In the genomic region with DNA sequence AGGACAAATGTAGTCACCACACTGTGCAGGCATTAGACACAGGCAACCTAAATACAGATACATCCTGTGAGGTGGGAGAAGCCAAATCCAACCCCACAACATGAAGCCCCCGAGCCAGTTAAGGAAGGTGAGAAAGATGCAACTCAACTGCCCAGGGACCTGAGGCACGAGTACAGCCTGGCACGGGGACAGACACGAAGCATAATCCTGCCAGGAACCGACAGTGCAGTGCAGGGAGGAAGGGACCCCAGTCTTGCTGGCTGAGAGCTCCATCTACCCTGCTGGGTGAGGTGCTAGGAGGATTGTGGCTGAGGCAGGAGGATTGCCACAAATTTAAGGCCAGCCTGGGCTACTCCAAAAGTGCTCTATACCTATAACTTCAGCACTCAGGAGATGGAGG, we compare ENCODE assay signal across 12 mouse cellular contexts. TPM values are rescaled to one million over a fixed set of nuclear protein-coding genes. Genes with fewer than 3 reads are reported as not detected.
DNase-seq lines count a peak whose midpoint lies in the region; ATAC-seq and TF ChIP-seq lines count a peak whose summit lies in the region.
"Had no signal": no experiment of that assay in that cellular context is flagged by ENCODE, and none has a peak within 500 bp of the region (broad histone marks: within the 10 kb centered on the region; RNA-seq: fewer than 3 reads in every experiment).

No protein-coding gene starts in this region.

- H3K9me3 ChIP-seq in heart, embryonic 10.5 days = no peaks in the 10 kb centered on the region
- H3K9me3 ChIP-seq in midbrain, embryonic 11.5 days (ENCODE audit: control insufficient read depth, low read length) = no peaks in the 10 kb centered on the region
- no peaks in the 10 kb centered on the region for H3K9me3 ChIP-seq in midbrain, embryonic 14.5 days (ENCODE audit: control insufficient read depth, low read length)
- H3K9me3 ChIP-seq in forebrain, postnatal 0 days (ENCODE audit: low read length) = no peaks in the 10 kb centered on the region
- no peaks in the 10 kb centered on the region for H3K9me3 ChIP-seq in lung, postnatal 0 days (ENCODE audit: low read length)
- H3K9me3 ChIP-seq: kidney, embryonic 15.5 days; limb, embryonic 13.5 days had no signal

- H3K4me1 ChIP-seq in heart, embryonic 10.5 days = peaks cover 30% of the 10 kb centered on the region
- H3K4me1 ChIP-seq in midbrain, embryonic 11.5 days (ENCODE audit: control insufficient read depth, insufficient read depth, low read length) = peaks cover 16% of the 10 kb centered on the region
- peaks cover 6% of the 10 kb centered on the region for H3K4me1 ChIP-seq in midbrain, embryonic 14.5 days (ENCODE audit: control insufficient read depth, insufficient read depth, low read length)
- H3K4me1 ChIP-seq in forebrain, postnatal 0 days (ENCODE audit: insufficient read depth) = 0 out of 2 replicates have a peak, but pooled peaks cover 3% of the 10 kb centered on the region
- no peaks in the 10 kb centered on the region for H3K4me1 ChIP-seq in lung, postnatal 0 days (ENCODE audit: insufficient read depth, low read depth, low read length)

- 91% methylated on average over 5 of the region's 5 CpGs for WGBS in heart, embryonic 10.5 days
- WGBS in midbrain, embryonic 11.5 days = 94% methylated on average over 5 of the region's 5 CpGs
- WGBS in midbrain, embryonic 14.5 days = 88% methylated on average over 5 of the region's 5 CpGs
- WGBS in forebrain, postnatal 0 days = 68% methylated on average over 5 of the region's 5 CpGs
- 76% methylated on average over 5 of the region's 5 CpGs for WGBS in lung, postnatal 0 days

- H3K9ac ChIP-seq in midbrain, embryonic 11.5 days (ENCODE audit: low read length) = no peak overlapping the region
- no peak overlapping the region for H3K9ac ChIP-seq in midbrain, embryonic 14.5 days (replicated peaks; ENCODE audit: low read length)
- no peak overlapping the region for H3K9ac ChIP-seq in forebrain, postnatal 0 days
- no peak overlapping the region for H3K9ac ChIP-seq in lung, postnatal 0 days (replicated peaks; ENCODE audit: low read depth)
- H3K9ac ChIP-seq: kidney, embryonic 15.5 days; limb, embryonic 13.5 days had no signal

- H3K27ac ChIP-seq in heart, embryonic 10.5 days = 0 out of 2 replicates have a peak overlapping the region, but pooled peaks have one; percentile 2
- H3K27ac ChIP-seq in midbrain, embryonic 11.5 days (ENCODE audit: low read depth, low read length) = no peak overlapping the region
- H3K27ac ChIP-seq in midbrain, embryonic 14.5 days (replicated peaks; ENCODE audit: low read depth, low read length) = no peak overlapping the region; the same call in 1 of the 2 replicates
- no peak overlapping the region for H3K27ac ChIP-seq in forebrain, postnatal 0 days (ENCODE audit: low read depth, low read length)
- H3K27ac ChIP-seq in lung, postnatal 0 days (ENCODE audit: low read length) = no peak overlapping the region
- H3K27ac ChIP-seq: kidney, embryonic 15.5 days; limb, embryonic 13.5 days; macrophage had no signal

- DNase-seq in heart, embryonic 10.5 days (ENCODE audit: low spot score) = no peak
- DNase-seq in heart, postnatal 4 days = no peak
- DNase-seq in midbrain, embryonic 11.5 days (ENCODE audit: low spot score, missing footprints) = no peak
- no peak for DNase-seq in midbrain, embryonic 14.5 days
- no peak for DNase-seq in forebrain, postnatal 0 days
- DNase-seq in ovary, adult 18-20 months (ENCODE audit: low spot score) = no peak
- DNase-seq in lung, postnatal 0 days (ENCODE audit: low spot score) = no peak

- H3K36me3 ChIP-seq in heart, embryonic 10.5 days = peaks cover 73% of the 10 kb centered on the region
- peaks cover 2% of the 10 kb centered on the region; the same call in 1 of the 2 replicates for H3K36me3 ChIP-seq in midbrain, embryonic 11.5 days (ENCODE audit: control insufficient read depth, insufficient read depth, low read length)
- H3K36me3 ChIP-seq in midbrain, embryonic 14.5 days (ENCODE audit: control insufficient read depth, insufficient read depth, low read length) = peaks cover 45% of the 10 kb centered on the region
- H3K36me3 ChIP-seq in forebrain, postnatal 0 days (ENCODE audit: insufficient read depth) = peaks cover 35% of the 10 kb centered on the region
- H3K36me3 ChIP-seq in lung, postnatal 0 days (ENCODE audit: insufficient read depth, low read length) = 0 out of 2 replicates have a peak, but pooled peaks cover 4% of the 10 kb centered on the region

- ATAC-seq in midbrain, embryonic 11.5 days (ENCODE audit: low FRiP score) = 0 out of 2 replicates have a peak, but pooled peaks have one; percentile 2
- ATAC-seq in midbrain, embryonic 14.5 days (ENCODE audit: low FRiP score, low TSS enrichment) = no peak
- peak; percentile 5; the same call in 1 of the 2 replicates for ATAC-seq in erythroblast, adult 5-6 weeks (replicated peaks; ENCODE audit: low FRiP score, poor library complexity, severe bottlenecking)
- 0 out of 2 replicates have a peak, but pooled peaks have one; percentile 1 for ATAC-seq in forebrain, postnatal 0 days
- ATAC-seq in lung, postnatal 0 days = no peak

- TF ChIP-seq EP300 in lung, postnatal 0 days (IDR thresholded peaks at IDR 0.05) = no peak

- H3K4me3 ChIP-seq in heart, embryonic 10.5 days = no peak overlapping the region
- no peak overlapping the region for H3K4me3 ChIP-seq in midbrain, embryonic 11.5 days (ENCODE audit: low read depth, low read length)
- no peak overlapping the region for H3K4me3 ChIP-seq in midbrain, embryonic 14.5 days (replicated peaks; ENCODE audit: low read depth, low read length)
- H3K4me3 ChIP-seq in forebrain, postnatal 0 days (ENCODE audit: low read depth, low read length) = no peak overlapping the region
- no peak overlapping the region for H3K4me3 ChIP-seq in lung, postnatal 0 days (ENCODE audit: low read depth, low read length)
- H3K4me3 ChIP-seq: erythroblast, embryonic 14.5 days; kidney, embryonic 15.5 days; limb, embryonic 13.5 days had no signal

- TF ChIP-seq CTCF in forebrain, postnatal 0 days (IDR thresholded peaks at IDR 0.05; ENCODE audit: low read depth) = no peak
- no peak for TF ChIP-seq CTCF in lung, postnatal 0 days (IDR thresholded peaks at IDR 0.05)

- H3K4me2 ChIP-seq in midbrain, embryonic 11.5 days = no peak overlapping the region
- no peak overlapping the region for H3K4me2 ChIP-seq in midbrain, embryonic 14.5 days (ENCODE audit: low read length)
- H3K4me2 ChIP-seq in forebrain, postnatal 0 days (ENCODE audit: low read depth) = no peak overlapping the region
- H3K4me2 ChIP-seq in lung, postnatal 0 days (replicated peaks; ENCODE audit: low read depth, low read length) = no peak overlapping the region
- H3K4me2 ChIP-seq: kidney, embryonic 15.5 days; limb, embryonic 13.5 days had no signal

- H3K27me3 ChIP-seq in heart, embryonic 10.5 days (ENCODE audit: insufficient read depth, poor library complexity, severe bottlenecking) = no peaks in the 10 kb centered on the region
- H3K27me3 ChIP-seq in midbrain, embryonic 11.5 days (ENCODE audit: control insufficient read depth, insufficient read depth, low read length) = no peaks in the 10 kb centered on the region
- no peaks in the 10 kb centered on the region for H3K27me3 ChIP-seq in midbrain, embryonic 14.5 days (ENCODE audit: control insufficient read depth, insufficient read depth, low read length)
- no peaks in the 10 kb centered on the region for H3K27me3 ChIP-seq in forebrain, postnatal 0 days (ENCODE audit: insufficient read depth, low read length)
- H3K27me3 ChIP-seq in lung, postnatal 0 days (replicated peaks; ENCODE audit: insufficient read depth, low read length) = no peaks in the 10 kb centered on the region
- H3K27me3 ChIP-seq: kidney, embryonic 15.5 days; limb, embryonic 13.5 days had no signal

RNA-seq across cellular contexts. Expression of gene Fbxl18, which starts 18.3 kb away (rescaled TPM):
- 13.4 and 14.6 TPM in 2 replicates for polyA plus RNA-seq in heart, embryonic 10.5 days (2016; fragmentation: Nextera tagmentation; extraction: Ambion mirVana)
- total RNA-seq in heart, postnatal 4 days (2021) = 1 to 10 TPM; 9.4 to 9.5 TPM
- 10.5 and 11.8 TPM in 2 replicates for polyA plus RNA-seq in midbrain, embryonic 11.5 days (2014; fragmentation: Nextera tagmentation; extraction: Ambion mirVana)
- polyA plus RNA-seq in midbrain, embryonic 14.5 days (2014; fragmentation: Nextera tagmentation; extraction: Ambion mirVana) = 28.6 and 28.8 TPM in 2 replicates
- 0.84 and 8.3 TPM in 2 replicates for total RNA-seq in erythroblast, adult 5-6 weeks (2015; ENCODE audit: low replicate concordance)
- 0.56 and 1.4 TPM in 2 replicates for total RNA-seq in erythroblast, adult 5-6 weeks (2017; ENCODE audit: low replicate concordance)
- total RNA-seq in forebrain, postnatal 0 days (2014; rRNA removed) = 24.9 and 38.0 TPM in 2 replicates
- polyA plus RNA-seq in forebrain, postnatal 0 days (2015; fragmentation: Nextera tagmentation; extraction: Ambion mirVana) = 14.9 and 27.0 TPM in 2 replicates
- 6.3 and 7.9 TPM in 2 replicates for polyA plus RNA-seq in lung, postnatal 0 days (2015; fragmentation: Nextera tagmentation; extraction: Ambion mirVana)

RNA-seq across cellular contexts. Expression of gene Actb, which starts 29.7 kb away (rescaled TPM):
- 6,505 and 8,921 TPM in 2 replicates for polyA plus RNA-seq in heart, embryonic 10.5 days (2016; fragmentation: Nextera tagmentation; extraction: Ambion mirVana)
- total RNA-seq in heart, postnatal 4 days (2021) = 1,000 to 10,000 TPM; 2,345 to 2,495 TPM
- polyA plus RNA-seq in midbrain, embryonic 11.5 days (2014; fragmentation: Nextera tagmentation; extraction: Ambion mirVana) = 14,142 and 15,094 TPM in 2 replicates
- polyA plus RNA-seq in midbrain, embryonic 14.5 days (2014; fragmentation: Nextera tagmentation; extraction: Ambion mirVana) = 16,375 and 16,992 TPM in 2 replicates
- 4,143 and 4,236 TPM in 2 replicates for total RNA-seq in erythroblast, adult 5-6 weeks (2015; ENCODE audit: low replicate concordance)
- total RNA-seq in erythroblast, adult 5-6 weeks (2017; ENCODE audit: low replicate concordance) = 1,451 and 2,396 TPM in 2 replicates
- 5,288 and 5,744 TPM in 2 replicates for total RNA-seq in forebrain, postnatal 0 days (2014; rRNA removed)
- 19,349 and 21,354 TPM in 2 replicates for polyA plus RNA-seq in forebrain, postnatal 0 days (2015; fragmentation: Nextera tagmentation; extraction: Ambion mirVana)
- polyA plus RNA-seq in lung, postnatal 0 days (2015; fragmentation: Nextera tagmentation; extraction: Ambion mirVana) = 18,716 and 19,008 TPM in 2 replicates

RNA-seq across cellular contexts. Expression of gene Tnrc18, which starts 59.4 kb away (rescaled TPM):
- 22.2 and 24.8 TPM in 2 replicates for polyA plus RNA-seq in heart, embryonic 10.5 days (2016; fragmentation: Nextera tagmentation; extraction: Ambion mirVana)
- 100 to 1,000 TPM; 113 TPM for total RNA-seq in heart, postnatal 4 days (2021)
- 26.9 and 27.4 TPM in 2 replicates for polyA plus RNA-seq in midbrain, embryonic 11.5 days (2014; fragmentation: Nextera tagmentation; extraction: Ambion mirVana)
- polyA plus RNA-seq in midbrain, embryonic 14.5 days (2014; fragmentation: Nextera tagmentation; extraction: Ambion mirVana) = 37.7 and 47.4 TPM in 2 replicates
- 5.4 and 7.9 TPM in 2 replicates for total RNA-seq in erythroblast, adult 5-6 weeks (2015; ENCODE audit: low replicate concordance)
- total RNA-seq in erythroblast, adult 5-6 weeks (2017; ENCODE audit: low replicate concordance) = 5.0 and 6.0 TPM in 2 replicates
- 99.7 and 116 TPM in 2 replicates for total RNA-seq in forebrain, postnatal 0 days (2014; rRNA removed)
- polyA plus RNA-seq in forebrain, postnatal 0 days (2015; fragmentation: Nextera tagmentation; extraction: Ambion mirVana) = 14.9 and 23.4 TPM in 2 replicates
- 16.6 and 24.9 TPM in 2 replicates for polyA plus RNA-seq in lung, postnatal 0 days (2015; fragmentation: Nextera tagmentation; extraction: Ambion mirVana)

Comparison
In these comparisons a context has a peak if more than half of its experiments do, and no peak if none do; other contexts are left out.
1. ATAC-seq: peak in midbrain, embryonic 11.5 days (single experiment), erythroblast, adult 5-6 weeks (single experiment) and forebrain, postnatal 0 days (single experiment); none in midbrain, embryonic 14.5 days (single experiment) and lung, postnatal 0 days (single experiment).